In genomic region chr14:31385977-31386697, GRCm38 (mm10) we compare ENCODE assay signal across 9 mouse cellular contexts. TPM values are rescaled to one million over a fixed set of nuclear protein-coding genes. Genes with fewer than 3 reads are reported as not detected.
DNase-seq lines count a peak whose midpoint lies in the region; ATAC-seq and TF ChIP-seq lines count a peak whose summit lies in the region.
"Had no signal": no experiment of that assay in that cellular context is flagged by ENCODE, and none has a peak within 500 bp of the region (broad histone marks: within the 10 kb centered on the region; RNA-seq: fewer than 3 reads in every experiment).

No protein-coding gene starts in this region.

- no peak for ATAC-seq in midbrain, embryonic 13.5 days
- ATAC-seq in intestine, embryonic 16.5 days = peak; percentile 87
- peak; percentile 78 for ATAC-seq in neutrophil, adult 5-6 weeks (ENCODE audit: extremely low read depth, insufficient number of reproducible peaks, low FRiP score, poor library complexity, severe bottlenecking)

- DNase-seq in midbrain, embryonic 10.5 days (ENCODE audit: low spot score) = peak; percentile 63
- DNase-seq in c-Kit-positive CD71-positive TER-119-positive erythroid progenitor cells, embryonic 14.5 days (ENCODE audit: low spot score) = peak; percentile 46
- DNase-seq in gastrocnemius, adult 8-10 months (ENCODE audit: low spot score in 2 of 2) = peak; percentile 82 to 84
- DNase-seq in liver, adult 2 months (ENCODE audit: extremely low read depth, low read depth, low spot score) = peak; percentile 77
- peak; percentile 76 for DNase-seq in thymus, adult 2 months

- H3K4me2 ChIP-seq in midbrain, embryonic 13.5 days (replicated peaks) = no peak overlapping the region
- no peak overlapping the region for H3K4me2 ChIP-seq in intestine, embryonic 16.5 days (ENCODE audit: low read depth, low read length)

- WGBS in midbrain, embryonic 10.5 days = 59% methylated on average over 13 of the region's 13 CpGs
- WGBS in midbrain, embryonic 13.5 days = 58% methylated on average over 13 of the region's 13 CpGs
- WGBS in intestine, embryonic 16.5 days = 44% methylated on average over 13 of the region's 13 CpGs
- WGBS in liver, adult 2 months = 20% methylated on average over 13 of the region's 13 CpGs
- WGBS in thymus, adult 2 months = 67% methylated on average over 13 of the region's 13 CpGs

- H3K27ac ChIP-seq in midbrain, embryonic 10.5 days (replicated peaks) = no peak overlapping the region
- H3K27ac ChIP-seq in midbrain, embryonic 13.5 days = no peak overlapping the region
- H3K27ac ChIP-seq in intestine, embryonic 16.5 days (ENCODE audit: low read length) = peak overlapping the region; percentile 58
- H3K27ac ChIP-seq in liver, adult 2 months (replicated peaks; ENCODE audit: insufficient read depth, low read depth, low read length) = peak overlapping the region; percentile 52
- no peak overlapping the region for H3K27ac ChIP-seq in thymus, adult 2 months (ENCODE audit: control insufficient read depth, insufficient read depth, low read length)

- H3K79me2 ChIP-seq in liver, adult 2 months (ENCODE audit: control insufficient read depth, insufficient read depth, low read length) = peaks cover 12% of the 10 kb centered on the region; the same call in 1 of the 2 replicates

- no peak for TF ChIP-seq POLR2A in liver, adult 2 months (IDR thresholded peaks at IDR 0.05; ENCODE audit: extremely low read depth, insufficient read depth, low read length)
- no peak for TF ChIP-seq POLR2A in thymus, adult 2 months (IDR thresholded peaks at IDR 0.05; ENCODE audit: control insufficient read depth, extremely low read depth, insufficient read depth, low read length, poor library complexity)

- no peaks in the 10 kb centered on the region for H3K27me3 ChIP-seq in midbrain, embryonic 10.5 days (ENCODE audit: low read depth, poor library complexity, severe bottlenecking)
- H3K27me3 ChIP-seq in midbrain, embryonic 13.5 days = no peaks in the 10 kb centered on the region
- H3K27me3 ChIP-seq in intestine, embryonic 16.5 days (replicated peaks; ENCODE audit: control insufficient read depth, insufficient read depth, low read length) = no peaks in the 10 kb centered on the region
- H3K27me3 ChIP-seq in liver, adult 2 months (ENCODE audit: control insufficient read depth, insufficient read depth, low read length) = no peaks in the 10 kb centered on the region
- H3K27me3 ChIP-seq in thymus, adult 2 months (ENCODE audit: control insufficient read depth, insufficient read depth, low read length) = no peaks in the 10 kb centered on the region

- no peaks in the 10 kb centered on the region for H3K9me3 ChIP-seq in midbrain, embryonic 10.5 days (replicated peaks)
- no peaks in the 10 kb centered on the region for H3K9me3 ChIP-seq in midbrain, embryonic 13.5 days
- no peaks in the 10 kb centered on the region for H3K9me3 ChIP-seq in intestine, embryonic 16.5 days (ENCODE audit: control insufficient read depth, low read length)

- H3K36me3 ChIP-seq in midbrain, embryonic 10.5 days = 0 out of 2 replicates have a peak, but pooled peaks cover 8% of the 10 kb centered on the region
- H3K36me3 ChIP-seq in midbrain, embryonic 13.5 days = peaks cover 30% of the 10 kb centered on the region
- H3K36me3 ChIP-seq in intestine, embryonic 16.5 days (ENCODE audit: control insufficient read depth, insufficient read depth, low read length) = no peaks in the 10 kb centered on the region
- H3K36me3 ChIP-seq in liver, adult 2 months (ENCODE audit: control insufficient read depth, insufficient read depth, low read length) = peaks cover 3% of the 10 kb centered on the region; the same call in 1 of the 2 replicates
- H3K36me3 ChIP-seq in thymus, adult 2 months (ENCODE audit: control insufficient read depth, insufficient read depth, low read length) = no peaks in the 10 kb centered on the region

- H3K4me3 ChIP-seq in midbrain, embryonic 10.5 days = no peak overlapping the region
- no peak overlapping the region for H3K4me3 ChIP-seq in midbrain, embryonic 13.5 days (replicated peaks)
- H3K4me3 ChIP-seq in intestine, embryonic 16.5 days (ENCODE audit: low read length) = no peak overlapping the region
- no peak overlapping the region for H3K4me3 ChIP-seq in liver, adult 2 months (ENCODE audit: insufficient read depth, low read depth, low read length)
- no peak overlapping the region for H3K4me3 ChIP-seq in thymus, adult 2 months (ENCODE audit: control insufficient read depth, insufficient read depth, low read length)
- H3K4me3 ChIP-seq: erythroblast, embryonic 14.5 days had no signal

- peak; percentile 98 for TF ChIP-seq CTCF in liver, adult 2 months (IDR thresholded peaks at IDR 0.05; ENCODE audit: low read depth, low read length)
- peak; percentile 71; the same call in 1 of the 2 replicates for TF ChIP-seq CTCF in thymus, adult 2 months (IDR thresholded peaks at IDR 0.05; ENCODE audit: borderline replicate concordance, control insufficient read depth, extremely low read depth, insufficient read depth, low read length, poor library complexity)

- peaks cover 19% of the 10 kb centered on the region for H3K4me1 ChIP-seq in midbrain, embryonic 10.5 days
- peaks cover 18% of the 10 kb centered on the region for H3K4me1 ChIP-seq in midbrain, embryonic 13.5 days (replicated peaks)
- peaks cover 17% of the 10 kb centered on the region for H3K4me1 ChIP-seq in intestine, embryonic 16.5 days (ENCODE audit: control insufficient read depth, insufficient read depth, low read length)
- peaks cover 40% of the 10 kb centered on the region for H3K4me1 ChIP-seq in liver, adult 2 months (ENCODE audit: control insufficient read depth, insufficient read depth, low read length)
- peaks cover 19% of the 10 kb centered on the region for H3K4me1 ChIP-seq in thymus, adult 2 months (replicated peaks; ENCODE audit: control insufficient read depth, insufficient read depth, low read length)

- H3K9ac ChIP-seq in midbrain, embryonic 13.5 days (replicated peaks) = no peak overlapping the region
- no peak overlapping the region for H3K9ac ChIP-seq in intestine, embryonic 16.5 days (ENCODE audit: low read depth, low read length)
- H3K9ac ChIP-seq in liver, adult 2 months (ENCODE audit: low read depth, low read length) = peak overlapping the region; percentile 2; the same call in 1 of the 2 replicates

RNA-seq across cellular contexts. Expression of gene Capn7, which starts 49.7 kb away (rescaled TPM):
- polyA plus RNA-seq in midbrain, embryonic 10.5 days (2016; fragmentation: Nextera tagmentation; extraction: Ambion mirVana) = 28.9 and 35.5 TPM in 2 replicates
- polyA plus RNA-seq in midbrain, embryonic 13.5 days (2015; fragmentation: Nextera tagmentation; extraction: Ambion mirVana) = 66.3 and 69.7 TPM in 2 replicates
- total RNA-seq in gastrocnemius, adult 8-10 months (2022) = 10 to 100 TPM; 27.0 to 33.1 (median 30.5) TPM
- 31.7 and 32.8 TPM in 2 replicates for polyA plus RNA-seq in intestine, embryonic 16.5 days (2015; fragmentation: Nextera tagmentation; extraction: Ambion mirVana)
- 34.8 and 38.1 TPM in 2 replicates for total RNA-seq in liver, adult 2 months (2014; rRNA removed)
- 6.1 and 6.7 TPM in 2 replicates for polyA plus RNA-seq in liver, adult 2 months (2012; rRNA removed)
- total RNA-seq in neutrophil, adult 5-6 weeks (2017) = 80.2 and 86.2 TPM in 2 replicates
- polyA plus RNA-seq in thymus, adult 2 months (2012; rRNA removed) = 23.8 and 24.2 TPM in 2 replicates

RNA-seq across cellular contexts. Expression of gene Sh3bp5, which starts 49.7 kb away (rescaled TPM):
- 17.3 and 22.8 TPM in 2 replicates for polyA plus RNA-seq in midbrain, embryonic 10.5 days (2016; fragmentation: Nextera tagmentation; extraction: Ambion mirVana)
- 111 and 116 TPM in 2 replicates for polyA plus RNA-seq in midbrain, embryonic 13.5 days (2015; fragmentation: Nextera tagmentation; extraction: Ambion mirVana)
- 10 to 100 TPM; 38.1 to 56.9 (median 50.0) TPM for total RNA-seq in gastrocnemius, adult 8-10 months (2022)
- 17.1 and 17.2 TPM in 2 replicates for polyA plus RNA-seq in intestine, embryonic 16.5 days (2015; fragmentation: Nextera tagmentation; extraction: Ambion mirVana)
- 37.1 and 37.7 TPM in 2 replicates for total RNA-seq in liver, adult 2 months (2014; rRNA removed)
- 22.6 and 26.1 TPM in 2 replicates for polyA plus RNA-seq in liver, adult 2 months (2012; rRNA removed)
- total RNA-seq in neutrophil, adult 5-6 weeks (2017) = 110 and 118 TPM in 2 replicates
- polyA plus RNA-seq in thymus, adult 2 months (2012; rRNA removed) = 10.5 and 10.7 TPM in 2 replicates

Comparison
In these comparisons a context has a peak if more than half of its experiments do, and no peak if none do; other contexts are left out.
1. H3K27ac ChIP-seq: peak in intestine, embryonic 16.5 days (single experiment) and liver, adult 2 months (single experiment); none in midbrain, embryonic 10.5 days (single experiment), midbrain, embryonic 13.5 days (single experiment) and thymus, adult 2 months (single experiment).
2. Peak in every context shown above with its lines, with median percentiles within 50 percentile points of each other: DNase-seq.